Mouse (Mus musculus) fat pad, adult 2 months (tissue): Measurements from ENCODE around the gene Bud13.

Experiments
- DNase-seq: peaks from one replicate; pipeline ENCODE4 v3.0.0-alpha.2; 2011; ENCODE audit warnings: low read depth, low spot score; ENCODE audit errors: extremely low read depth

Gene Bud13

DNA sequence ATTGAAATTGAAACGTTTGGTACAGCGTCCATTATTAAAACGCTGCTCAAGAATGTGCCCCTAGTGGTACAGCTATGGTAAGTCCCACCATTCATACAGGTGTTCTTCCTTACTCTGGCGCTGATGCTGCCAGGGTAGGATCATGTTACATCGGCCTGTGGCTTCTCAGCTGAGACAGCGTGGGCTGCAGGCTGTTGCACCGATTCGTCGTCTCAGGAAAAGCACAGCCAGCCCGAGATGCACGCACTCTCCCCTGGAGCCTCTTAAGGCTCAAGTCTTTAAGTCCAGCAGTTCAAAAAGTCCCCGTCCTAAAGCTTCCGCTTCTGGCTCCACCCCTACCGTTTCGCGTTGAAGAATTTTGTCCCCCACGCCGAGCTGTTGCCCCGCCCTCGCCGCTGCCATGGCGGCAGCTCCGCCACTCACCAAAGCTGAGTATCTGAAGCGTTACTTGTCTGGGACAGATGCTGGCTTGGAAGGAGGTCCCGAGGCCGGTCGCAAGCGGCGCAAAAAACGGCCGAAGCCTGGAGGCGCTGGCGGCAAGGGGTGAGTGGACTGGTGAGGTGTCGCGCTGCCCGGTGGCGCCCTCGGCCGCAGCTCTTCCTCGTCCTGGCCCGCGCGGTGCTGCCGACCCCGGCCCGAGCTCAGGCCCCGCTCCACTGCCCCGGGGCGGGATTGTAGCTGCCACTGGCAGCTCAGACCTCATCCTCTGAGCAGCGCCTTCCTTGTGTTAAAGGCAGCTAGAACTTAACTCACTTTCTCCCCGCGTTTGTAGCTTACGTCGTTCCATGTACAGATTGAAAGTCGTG lies at the start of gene Bud13:
Gene Bud13 (plus strand): TSS at position 378 of the 806 bp plus-strand sequence.
- peak; percentile 37 for DNase-seq

- DNase-seq: no peak
Measured at GRCm38 (mm10) chr9:46235196-46235595, 47.6 kb upstream of the Bud13 start.

DNA sequence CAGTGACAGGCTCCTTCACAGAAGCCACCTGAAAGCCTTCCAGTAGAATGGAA lies 47.4 kb upstream of the Bud13 start, which contains the start of gene Apoc3:
Gene Apoc3 (minus strand): TSS at position 41 of the 53 bp plus-strand sequence.
- no peak for DNase-seq

DNA sequence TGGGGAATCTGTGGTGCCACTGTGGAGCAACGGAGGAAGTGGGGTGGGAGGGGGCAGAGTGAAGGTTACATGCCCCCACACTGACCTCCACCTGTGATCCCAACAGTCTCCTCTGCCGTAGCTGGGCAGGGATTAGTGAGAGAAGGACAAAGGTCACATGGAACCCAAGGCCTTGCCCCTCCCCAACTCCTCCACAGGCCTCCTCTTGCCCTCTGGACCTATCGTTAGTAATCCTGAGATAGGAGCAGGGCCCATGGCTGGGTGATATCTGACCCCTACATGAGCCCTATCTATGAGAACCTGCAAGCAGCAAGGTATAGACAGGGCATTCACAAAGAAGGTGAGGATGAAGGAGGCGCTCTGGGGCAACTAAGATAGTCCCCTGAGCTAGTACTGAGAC lies 47.2 kb upstream of the Bud13 start:
- DNase-seq: no peak

GRCm38 (mm10) chr9:46238850-46239249 lies 44.0 kb upstream of the Bud13 start:
- no peak for DNase-seq

- no peak for DNase-seq
Measured at GRCm38 (mm10) chr9:46240526-46241153, 42.2 kb upstream of the Bud13 start, which contains the start of gene Apoa4. TSS of gene Apoa4 (plus strand) at chr9:46240696.

GRCm38 (mm10) chr9:46241818-46242217 lies 41.0 kb upstream of the Bud13 start:
- no peak for DNase-seq

DNA sequence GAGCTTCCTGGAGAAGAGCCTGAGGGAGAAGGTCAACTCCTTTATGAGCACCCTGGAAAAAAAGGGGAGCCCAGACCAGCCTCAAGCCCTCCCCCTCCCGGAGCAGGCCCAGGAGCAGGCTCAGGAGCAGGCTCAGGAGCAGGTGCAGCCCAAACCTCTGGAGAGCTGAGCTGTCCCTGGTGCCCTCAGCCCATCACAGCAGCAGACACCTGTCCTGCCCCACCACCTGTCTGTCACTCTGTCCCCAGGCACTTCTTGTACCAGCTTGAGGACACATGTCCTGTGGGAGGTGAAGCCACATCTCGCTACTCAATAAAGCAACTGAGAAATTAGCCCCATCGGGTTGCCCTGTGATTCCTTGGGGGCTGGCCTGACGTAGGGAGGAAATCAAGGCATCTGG lies 39.7 kb upstream of the Bud13 start:
- DNase-seq: no peak

GRCm38 (mm10) chr9:46243584-46243983 lies 39.2 kb upstream of the Bud13 start:
- DNase-seq: no peak

DNA sequence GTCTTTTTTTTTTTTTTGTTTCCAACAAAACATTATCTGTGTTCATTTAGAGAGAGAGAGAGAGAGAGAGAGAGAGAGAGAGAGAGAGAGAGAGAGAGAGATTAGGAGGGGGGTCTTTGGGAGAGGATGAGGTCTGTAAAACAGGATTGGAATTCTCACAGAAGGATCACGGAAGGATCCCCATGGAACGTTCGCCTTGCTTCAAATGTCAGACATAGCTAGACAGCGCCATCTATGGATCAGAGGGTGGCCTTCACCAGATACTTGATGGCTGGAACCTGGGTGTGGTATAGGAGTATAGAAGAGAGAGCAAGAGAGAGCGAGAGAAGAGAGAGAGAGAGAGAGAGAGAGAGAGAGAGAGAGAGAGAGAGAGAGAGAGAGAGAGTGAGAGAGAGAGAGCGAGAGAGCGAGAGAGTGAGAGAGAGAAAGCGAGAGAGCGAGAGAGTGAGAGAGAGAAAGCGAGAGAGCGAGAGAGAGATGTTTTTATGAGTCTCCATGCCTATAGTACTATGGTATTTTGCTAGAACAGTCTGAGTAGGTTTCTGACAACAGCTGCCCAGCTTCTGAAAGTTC lies 36.0 kb upstream of the Bud13 start:
- peak; percentile 11 for DNase-seq

- DNase-seq: no peak
Measured at GRCm38 (mm10) chr9:46256177-46256576, 26.6 kb upstream of the Bud13 start.

- no peak for DNase-seq
Measured at GRCm38 (mm10) chr9:46256658-46257385, 26.0 kb upstream of the Bud13 start.

DNA sequence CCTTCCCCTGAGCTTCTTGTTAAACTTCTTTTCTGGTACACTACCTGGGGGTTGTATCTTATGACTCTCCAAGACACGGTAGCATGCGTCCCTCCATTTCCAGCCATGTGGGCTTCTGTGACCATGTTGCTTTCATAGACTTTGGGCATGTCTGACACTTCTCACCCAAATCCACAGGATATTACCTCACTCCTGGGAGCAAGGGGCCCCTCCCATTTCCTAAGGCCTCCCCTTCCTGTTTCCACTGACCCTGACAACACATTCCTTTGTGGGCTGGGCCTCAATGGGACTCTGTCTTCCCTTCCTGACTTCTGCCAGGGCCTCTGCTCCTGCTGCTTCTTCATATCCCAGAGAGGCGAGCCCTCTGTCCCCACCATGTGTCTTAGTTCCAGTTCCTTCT lies 25.3 kb upstream of the Bud13 start:
- no peak for DNase-seq

- DNase-seq: no peak
Measured at GRCm38 (mm10) chr9:46259111-46259510, 23.7 kb upstream of the Bud13 start.

DNA sequence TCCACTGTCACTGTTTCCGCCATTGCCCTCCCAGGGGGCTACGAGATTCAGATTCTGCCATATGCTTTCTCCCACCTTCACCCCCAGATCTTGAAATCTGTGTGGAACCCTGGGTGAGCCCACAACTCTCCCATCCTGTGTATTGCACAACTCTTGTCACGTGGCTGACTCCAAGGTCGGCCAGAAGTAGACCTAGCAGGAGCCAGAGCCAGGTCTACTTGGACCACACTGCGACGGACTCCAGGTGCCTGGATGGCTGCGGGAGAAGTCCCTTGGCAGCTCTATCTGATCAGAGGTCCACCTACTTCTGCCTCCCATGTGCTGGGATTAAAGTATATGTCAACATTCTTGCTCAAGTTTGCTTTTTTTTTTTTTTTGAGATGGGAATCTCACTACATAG lies 21.7 kb upstream of the Bud13 start:
- DNase-seq: no peak

DNA sequence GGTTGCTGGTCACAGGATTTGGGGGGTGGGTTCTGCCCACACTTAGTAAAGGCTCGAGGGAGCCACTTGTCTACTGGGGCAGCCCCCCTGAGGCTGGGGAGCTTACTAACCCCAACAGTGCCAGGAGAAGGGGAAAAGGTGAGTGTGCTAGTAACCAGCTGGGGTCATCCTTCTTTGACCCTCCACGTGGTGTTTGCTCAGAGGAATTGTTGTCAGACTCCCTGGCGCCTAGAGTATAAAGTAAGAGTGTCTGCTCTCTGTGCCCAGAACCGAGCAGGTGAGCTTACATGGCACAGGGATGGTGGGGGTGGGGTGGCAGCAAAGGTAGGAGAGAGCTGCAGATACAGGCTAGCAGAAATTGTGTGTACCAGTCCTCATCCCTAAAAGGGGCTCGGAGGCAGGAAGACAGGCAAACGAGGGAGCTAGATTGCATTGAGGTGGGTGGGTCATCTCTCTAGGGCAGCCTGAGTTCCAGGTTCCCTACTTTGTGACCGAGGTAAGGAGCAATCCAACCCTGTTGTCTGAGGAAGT lies 14.4 kb upstream of the Bud13 start, which contains the start of gene Apoa5:
Gene Apoa5 (plus strand): TSS at position 291 of the 531 bp plus-strand sequence.
- DNase-seq: no peak

DNA sequence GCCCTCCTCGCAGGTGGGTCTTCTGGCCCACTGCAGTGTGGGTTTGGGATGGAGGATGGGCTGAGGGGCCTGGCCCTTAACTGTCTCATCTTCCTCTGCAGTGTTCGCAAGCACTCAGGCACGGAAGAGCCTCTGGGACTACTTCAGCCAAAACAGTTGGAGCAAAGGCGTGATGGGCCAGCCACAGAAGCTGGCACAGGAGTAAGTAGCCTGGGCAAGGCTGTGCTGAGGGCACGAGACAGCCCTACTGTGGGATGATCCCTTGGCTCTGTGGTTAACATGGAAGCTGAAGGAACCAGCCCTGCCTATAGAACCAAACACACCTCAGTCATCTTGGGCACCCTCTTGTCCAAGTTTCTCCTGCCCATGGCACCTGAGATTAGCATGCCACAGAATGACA lies 13.7 kb upstream of the Bud13 start:
- no peak for DNase-seq

DNA sequence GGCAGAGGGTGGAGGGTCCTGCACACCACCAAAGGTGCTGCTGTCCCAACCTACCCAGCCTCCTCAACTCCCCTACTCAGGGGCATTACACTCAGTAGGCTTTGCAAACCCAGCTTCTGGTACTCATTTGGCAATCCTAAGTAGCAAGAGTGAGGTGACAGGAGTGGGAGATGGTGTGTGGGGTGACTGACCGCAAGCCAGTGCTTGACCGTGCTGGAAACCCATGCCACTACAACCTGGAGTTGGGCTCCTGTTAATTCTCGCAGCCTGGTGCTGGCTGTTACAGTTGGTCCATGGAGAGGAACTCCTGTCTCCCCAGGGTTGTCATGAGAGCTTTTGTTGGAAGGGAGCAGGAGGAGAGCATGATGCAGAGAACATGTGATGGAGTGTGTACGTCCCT lies 12.0 kb upstream of the Bud13 start:
- no peak for DNase-seq

DNA sequence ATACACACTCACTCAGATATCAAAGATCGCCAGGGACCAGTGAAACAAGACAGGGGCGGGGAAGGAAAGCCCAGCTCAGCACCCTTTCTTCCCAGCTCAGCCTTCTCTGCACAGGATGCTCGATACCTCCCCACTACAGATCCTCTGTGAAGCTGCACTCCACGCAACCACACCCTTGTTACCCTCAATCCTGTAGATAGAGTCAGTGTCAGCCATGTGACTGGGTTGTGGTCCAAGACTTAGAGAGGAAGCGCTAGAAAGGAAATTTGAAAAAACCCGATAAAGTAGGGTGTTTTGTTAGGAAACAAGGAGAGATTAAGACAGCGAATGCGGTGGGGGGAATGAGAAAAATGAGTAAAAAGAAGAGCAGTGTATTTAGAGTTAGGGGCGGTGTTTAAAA lies 10.7 kb upstream of the Bud13 start:
- no peak for DNase-seq

DNA sequence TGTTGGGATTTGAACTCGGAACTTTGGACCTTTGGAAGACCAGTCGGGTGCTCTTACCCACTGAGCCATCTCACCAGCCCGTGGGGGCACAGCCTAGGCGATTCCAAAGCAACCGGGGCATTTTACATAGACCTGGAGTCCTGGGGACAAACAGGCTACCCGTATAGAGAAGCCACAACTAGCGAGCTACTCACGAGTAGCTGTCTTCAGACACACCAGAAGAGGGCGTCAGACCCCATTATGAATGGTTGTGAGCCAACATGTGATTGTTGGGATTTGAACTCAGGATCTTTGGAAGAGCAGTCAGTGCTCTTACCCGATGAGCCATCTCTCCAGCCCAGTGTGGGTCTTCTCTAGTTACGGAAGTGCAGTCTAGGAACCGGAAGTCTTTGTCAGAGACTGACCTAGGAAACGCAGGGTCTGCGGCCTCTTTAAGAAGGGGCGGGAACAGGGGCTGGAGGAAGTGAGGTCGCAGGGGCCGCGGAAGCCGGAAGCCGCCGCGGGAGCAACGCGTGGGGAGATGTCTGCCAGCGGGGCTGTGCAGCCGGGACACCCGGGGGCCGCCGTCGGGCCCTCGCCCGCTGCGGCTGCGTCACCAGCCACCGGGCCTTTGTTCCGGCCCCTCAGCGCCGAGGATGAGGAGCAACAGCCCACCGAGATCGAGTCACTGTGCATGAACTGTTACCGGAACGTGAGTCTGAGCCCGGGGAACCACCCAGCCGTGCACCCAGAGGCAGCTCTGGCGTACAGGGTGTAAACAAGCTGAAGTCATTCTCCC lies 9.9 kb upstream of the Bud13 start, which contains the start of gene Zpr1:
Gene Zpr1 (plus strand): TSS at position 388 of the 778 bp plus-strand sequence.
- peak; percentile 37 for DNase-seq

- no peak for DNase-seq
Measured at GRCm38 (mm10) chr9:46274494-46274893, 8.3 kb upstream of the Bud13 start.
